Mouse (Mus musculus) MEL (cell line): ENCODE results near the gene Mark1. TPM values are rescaled to one million over a fixed set of nuclear protein-coding genes. Genes with fewer than 3 reads are reported as not detected.

Source experiments
- DNase-seq: peaks from one replicate; pipeline ENCODE4 v3.0.0; 2011; ENCODE audit warnings: low read depth, low spot score
- H3K27ac ChIP-seq: 2 replicates; pipeline ENCODE4 v1.5.1; 2012; ENCODE audit warnings: low read depth, mild to moderate bottlenecking, control low read depth, low read length, moderate library complexity; ENCODE audit not compliant: control insufficient read depth
- H3K27me3 ChIP-seq, 2 experiments: fragments of 150-350 bp in 1 of 2; sonication (generic) in 1 of 2; 2 replicates each; pipeline ENCODE4 v1.6.1; 2012; ENCODE audit warnings: low read length in 2 of 2, mild to moderate bottlenecking in 2 of 2, improper control_type of control experiment in 1 of 2, moderate library complexity in 1 of 2; ENCODE audit not compliant: insufficient read depth in 2 of 2, control insufficient read depth in 1 of 2
- H3K36me3 ChIP-seq, 2 experiments: 2 replicates each; pipeline ENCODE4 v1.6.1; 2012 to 2014; ENCODE audit warnings: low read length in 2 of 2, improper control_type of control experiment in 1 of 2, inconsistent platforms in 1 of 2, mild to moderate bottlenecking in 1 of 2; ENCODE audit not compliant: insufficient read depth in 2 of 2, control insufficient read depth in 1 of 2
- H3K4me1 ChIP-seq, 2 experiments: fragments of 150-350 bp in 1 of 2; sonication (generic) in 1 of 2; 2 replicates each; pipeline ENCODE4 v1.6.1; 2012; ENCODE audit warnings: low read length in 2 of 2, improper control_type of control experiment in 1 of 2, mild to moderate bottlenecking in 1 of 2; ENCODE audit not compliant: insufficient read depth in 2 of 2, control insufficient read depth in 1 of 2
- H3K4me3 ChIP-seq, 2 experiments: fragments of 150-350 bp in 1 of 2; sonication (generic) in 1 of 2; 2 replicates each; pipeline ENCODE4 v1.5.1; 2012; ENCODE audit warnings: low read depth in 2 of 2, low read length in 2 of 2, mild to moderate bottlenecking in 2 of 2, moderate library complexity in 2 of 2, control low read depth in 1 of 2, improper control_type of control experiment in 1 of 2; ENCODE audit not compliant: control insufficient read depth in 1 of 2, insufficient read depth in 1 of 2
- H3K79me2 ChIP-seq: 2 replicates; pipeline ENCODE4 v1.6.1; 2012; ENCODE audit warnings: mild to moderate bottlenecking, low read length, moderate library complexity; ENCODE audit not compliant: control insufficient read depth, poor library complexity, insufficient read depth
- H3K9ac ChIP-seq: 2 replicates; pipeline ENCODE4 v1.6.1; 2012; ENCODE audit warnings: low read depth, mild to moderate bottlenecking, control low read depth, low read length, moderate library complexity; ENCODE audit not compliant: control insufficient read depth, poor library complexity, severe bottlenecking
- H3K9me3 ChIP-seq: fragments of 150-350 bp; sonication (generic); replicated peaks from 2 replicates; pipeline ENCODE4 v1.6.1; 2012; ENCODE audit warnings: mild to moderate bottlenecking, low read length, improper control_type of control experiment, moderate library complexity; ENCODE audit not compliant: insufficient read depth
- BHLHE40 ChIP-seq: IDR thresholded peaks from 2 replicates; pipeline ENCODE4 v1.6.1; 2012; ENCODE audit warnings: low read depth, mild to moderate bottlenecking, inconsistent platforms, low read length, improper control_type of control experiment, borderline replicate concordance
- CHD2 ChIP-seq: IDR thresholded peaks from 2 replicates; pipeline ENCODE4 v1.6.1; 2011; ENCODE audit warnings: low read length, improper control_type of control experiment
- CTCF ChIP-seq, 3 experiments: IDR thresholded peaks in 2 of 3; conservative IDR thresholded peaks in 1 of 3; 2 replicates each; pipeline ENCODE4 v1.5.1; 2011 to 2012; ENCODE audit warnings: low read length in 3 of 3, low read depth in 2 of 3, mild to moderate bottlenecking in 2 of 3, improper control_type of control experiment in 1 of 3, inconsistent platforms in 1 of 3, mixed read lengths in 1 of 3, moderate library complexity in 1 of 3; ENCODE audit not compliant: control insufficient read depth in 1 of 3, insufficient read depth in 1 of 3, poor library complexity in 1 of 3, severe bottlenecking in 1 of 3
- E2F4 ChIP-seq: IDR thresholded peaks from 2 replicates; pipeline ENCODE4 v1.6.1; 2011; ENCODE audit warnings: low read depth, low read length, improper control_type of control experiment, borderline replicate concordance
- ELF1 ChIP-seq: IDR thresholded peaks from 2 replicates; pipeline ENCODE4 v1.6.1; 2014; ENCODE audit warnings: low read depth, mild to moderate bottlenecking, inconsistent platforms, low read length, improper control_type of control experiment, moderate library complexity
- EP300 ChIP-seq, 2 experiments: IDR thresholded peaks; 2 replicates each; pipeline ENCODE4 v1.6.1; 2011; ENCODE audit warnings: improper control_type of control experiment in 2 of 2, low read length in 2 of 2, low read depth in 1 of 2, mild to moderate bottlenecking in 1 of 2
- ETS1 ChIP-seq: IDR thresholded peaks from 2 replicates; pipeline ENCODE4 v1.6.1; 2012; ENCODE audit warnings: low read depth, mild to moderate bottlenecking, inconsistent platforms, low read length, improper control_type of control experiment, moderate library complexity
- GABPA ChIP-seq: IDR thresholded peaks from 2 replicates; pipeline ENCODE4 v1.6.1; 2012; ENCODE audit warnings: low read depth, mild to moderate bottlenecking, inconsistent platforms, low read length, improper control_type of control experiment, moderate library complexity
- GATA1 ChIP-seq: IDR thresholded peaks from 2 replicates; pipeline ENCODE4 v1.6.1; 2011; ENCODE audit warnings: low read depth, low read length, improper control_type of control experiment
- HCFC1 ChIP-seq: IDR thresholded peaks from 2 replicates; pipeline ENCODE4 v1.6.1; 2012; ENCODE audit warnings: low read depth, mild to moderate bottlenecking, inconsistent platforms, low read length, improper control_type of control experiment, moderate library complexity
- MAFK ChIP-seq: IDR thresholded peaks from 2 replicates; pipeline ENCODE4 v1.6.1; 2011; ENCODE audit warnings: low read depth, mild to moderate bottlenecking, low read length, improper control_type of control experiment, borderline replicate concordance
- MAX ChIP-seq: IDR thresholded peaks from 2 replicates; pipeline ENCODE4 v1.6.1; 2011; ENCODE audit warnings: low read length, improper control_type of control experiment
- MAZ ChIP-seq: IDR thresholded peaks from 2 replicates; pipeline ENCODE4 v1.6.1; 2012; ENCODE audit warnings: low read depth, mild to moderate bottlenecking, inconsistent platforms, low read length, improper control_type of control experiment
- MEF2A ChIP-seq: IDR thresholded peaks from 2 replicates; pipeline ENCODE4 v1.6.1; 2014; ENCODE audit warnings: low read depth, mild to moderate bottlenecking, inconsistent platforms, low read length, improper control_type of control experiment; ENCODE audit not compliant: poor library complexity, insufficient replicate concordance, severe bottlenecking; ENCODE audit errors: extremely low read depth
- NELFE ChIP-seq: IDR thresholded peaks from 2 replicates; pipeline ENCODE4 v1.6.1; 2011; ENCODE audit warnings: low read depth, low read length, improper control_type of control experiment
- NRF1 ChIP-seq: IDR thresholded peaks from 2 replicates; pipeline ENCODE4 v1.6.1; 2014; ENCODE audit warnings: low read depth, mild to moderate bottlenecking, inconsistent platforms, low read length, improper control_type of control experiment, moderate library complexity; ENCODE audit not compliant: poor library complexity, insufficient read depth, severe bottlenecking
- POLR2AphosphoS5 ChIP-seq: IDR thresholded peaks from 2 replicates; pipeline ENCODE4 v1.6.1; 2012; ENCODE audit warnings: low read depth, borderline replicate concordance, mild to moderate bottlenecking, inconsistent platforms, low read length, moderate library complexity, mixed read lengths
- RCOR1 ChIP-seq: IDR thresholded peaks from 2 replicates; pipeline ENCODE4 v1.6.1; 2012; ENCODE audit warnings: low read depth, mild to moderate bottlenecking, inconsistent platforms, low read length, improper control_type of control experiment
- USF1 ChIP-seq: IDR thresholded peaks from 2 replicates; pipeline ENCODE4 v1.6.1; 2014; ENCODE audit warnings: low read depth, mild to moderate bottlenecking, inconsistent platforms, low read length, improper control_type of control experiment, moderate library complexity
- ZKSCAN1 ChIP-seq: IDR thresholded peaks from 2 replicates; pipeline ENCODE4 v1.6.1; 2012; ENCODE audit warnings: low read depth, mild to moderate bottlenecking, inconsistent platforms, low read length, improper control_type of control experiment, moderate library complexity
- polyA plus RNA-seq, 2 experiments: library from polyadenylated mRNA; stranded (reverse) in 1 of 2; unstranded in 1 of 2; fragments of >175 nt in 1 of 2; fragments of >200 nt in 1 of 2; gene quantifications; 2 replicates each; pipeline versions ENCODE4 v1.2.1 to v1.2.4; 2012; ENCODE audit warnings: low replicate concordance in 2 of 2, low read depth in 1 of 2; ENCODE audit not compliant: insufficient read length in 2 of 2, insufficient read depth in 1 of 2, missing spikeins in 1 of 2
- total RNA-seq: library from RNA; depleted of rRNA; stranded (reverse); fragments of 300-350 nt; gene quantifications from 2 replicates; pipeline ENCODE4 v1.2.3, GENCODE M21; 2012

The Mark1 gene
- total and polyA plus RNA-seq, 3 experiments = not detected

DNA sequence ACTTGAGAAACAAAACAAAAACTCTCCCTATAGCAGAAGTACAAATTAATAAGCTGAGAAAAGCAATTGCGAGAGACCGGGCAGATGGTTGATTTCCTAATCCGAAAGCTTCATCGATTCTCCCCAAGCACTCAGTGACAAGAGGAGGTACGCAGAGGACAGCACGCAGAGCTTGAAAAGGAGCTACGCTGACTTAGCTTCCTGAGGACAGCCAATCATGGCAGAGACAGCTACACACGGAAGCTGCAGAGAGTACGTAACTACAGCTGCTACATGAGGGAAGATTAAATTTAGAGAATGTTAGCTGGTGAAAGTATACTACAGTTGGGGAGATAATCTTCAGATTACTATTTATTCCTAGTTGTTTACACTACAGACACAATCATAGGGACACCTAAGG, 40.6 kb downstream of the Mark1 start:
- TF ChIP-seq E2F4 (no peak), MAX (no peak), CTCF (IDR thresholded peaks at IDR 0.05 in 2 of 3, conservative IDR thresholded peaks at IDR 0.05 in 1 of 3; ENCODE audit: control insufficient read depth in 1 of 3, insufficient read depth in 1 of 3, low read depth in 2 of 3, low read length in 3 of 3, poor library complexity in 1 of 3, severe bottlenecking in 1 of 3) (no peak), BHLHE40 (no peak)
- Histone ChIP-seq H3K9ac (no peak overlapping the region), H3K36me3 (peaks cover 0 to 3% of the 10 kb centered on the region in 2 experiments; a peak in 2 of 4 replicates), H3K27ac (no peak overlapping the region), H3K9me3 (no peaks in the 10 kb centered on the region), H3K4me3 (no peak overlapping the region), H3K27me3 (no peaks in the 10 kb centered on the region; a peak in 1 of 4 replicates), H3K79me2 (no peaks in the 10 kb centered on the region), H3K4me1 (peaks cover 0 to 4% of the 10 kb centered on the region in 2 experiments; a peak in 3 of 4 replicates)
- no peak for DNase-seq

DNA sequence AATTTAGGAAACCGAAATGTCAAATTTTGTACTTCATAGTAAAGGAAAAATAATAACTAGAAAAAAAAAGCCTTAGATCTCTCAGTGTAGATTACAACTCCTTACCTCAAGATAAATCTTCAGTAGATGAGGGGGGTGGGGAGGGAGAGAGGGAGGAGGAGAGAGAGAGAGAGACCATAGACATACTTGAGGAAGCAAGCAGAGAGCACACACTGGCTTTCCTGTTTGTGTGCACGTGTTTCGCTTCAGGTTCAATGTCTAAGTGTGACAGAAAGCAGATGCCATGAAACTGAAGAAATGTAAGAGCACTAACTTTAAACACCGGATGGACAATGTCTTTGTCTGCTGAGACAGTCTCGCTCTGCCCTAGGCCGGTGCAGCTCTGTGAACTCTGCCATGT, 41.0 kb downstream of the Mark1 start:
- Histone ChIP-seq H3K4me1 (peaks cover 0 to 4% of the 10 kb centered on the region in 2 experiments; a peak in 3 of 4 replicates), H3K4me3 (no peak overlapping the region), H3K79me2 (no peaks in the 10 kb centered on the region), H3K9ac (no peak overlapping the region), H3K36me3 (peaks cover 0 to 3% of the 10 kb centered on the region in 2 experiments; a peak in 2 of 4 replicates)
- DNase-seq = no peak
- TF ChIP-seq EP300 (IDR thresholded peaks at IDR 0.05; ENCODE audit: low read depth in 1 of 2, low read length in 2 of 2) (no peak), RCOR1 (no peak), ETS1 (no peak), POLR2AphosphoS5 (no peak), NRF1 (no peak), BHLHE40 (no peak), MAFK (no peak), CHD2 (no peak), USF1 (no peak), NELFE (no peak), E2F4 (no peak), GABPA (no peak), HCFC1 (no peak), ELF1 (no peak), MAZ (no peak), MAX (no peak), MEF2A (no peak), GATA1 (no peak), ZKSCAN1 (no peak)
- TF ChIP-seq, all 39 proteins: peak for 0
- no peak overlapping the region for H3K27ac ChIP-seq
- H3K9me3 ChIP-seq = no peaks in the 10 kb centered on the region
- H3K27me3 ChIP-seq = no peaks in the 10 kb centered on the region; a peak in 1 of 4 replicates
